Mouse (Mus musculus) limb, embryonic 14.5 days (tissue): ENCODE results near the gene Peg10. TPM values are rescaled to one million over a fixed set of nuclear protein-coding genes. Genes with fewer than 3 reads are reported as not detected.

Source experiments
- ATAC-seq: fragments of 200-750 bp; cut with Nextera tagmentation; 2 replicates; pipeline ENCODE4 v1.8.0; 2017; ENCODE audit warnings: low read depth, moderate number of reproducible peaks, moderate TSS enrichment; ENCODE audit not compliant: low FRiP score
- DNase-seq: peaks from one replicate; pipeline ENCODE4 v3.0.0-alpha.2; 2015; ENCODE audit warnings: low spot score
- H3K27ac ChIP-seq: fragments of 300-500 bp; sonication (generic); replicated peaks from 2 replicates; pipeline ENCODE4 v1.5.1; 2014; ENCODE audit warnings: low read depth, mild to moderate bottlenecking, low read length, moderate library complexity, mixed read lengths
- H3K27me3 ChIP-seq: fragments of 300-500 bp; sonication (generic); 2 replicates; pipeline ENCODE4 v1.6.1; 2014; ENCODE audit warnings: low read length, mixed read lengths; ENCODE audit not compliant: control insufficient read depth, insufficient read depth
- H3K36me3 ChIP-seq: fragments of 300-500 bp; sonication (generic); 2 replicates; pipeline ENCODE4 v1.6.1; 2014; ENCODE audit warnings: mild to moderate bottlenecking, low read length, moderate library complexity, mixed read lengths; ENCODE audit not compliant: control insufficient read depth, insufficient read depth
- H3K4me1 ChIP-seq: fragments of 300-500 bp; sonication (generic); 2 replicates; pipeline ENCODE4 v1.6.1; 2014; ENCODE audit warnings: antibody characterized with exemption, low read length, mixed read lengths; ENCODE audit not compliant: control insufficient read depth, insufficient read depth
- H3K4me2 ChIP-seq: fragments of 300-500 bp; sonication (generic); replicated peaks from 2 replicates; pipeline ENCODE4 v1.6.1; 2014; ENCODE audit warnings: low read depth, mild to moderate bottlenecking, low read length, moderate library complexity; ENCODE audit not compliant: severe bottlenecking
- H3K4me3 ChIP-seq: fragments of 300-500 bp; sonication (generic); replicated peaks from 2 replicates; pipeline ENCODE4 v1.5.1; 2014; ENCODE audit warnings: low read length
- H3K9ac ChIP-seq: fragments of 300-500 bp; sonication (generic); 2 replicates; pipeline ENCODE4 v1.6.1; 2014; ENCODE audit warnings: mild to moderate bottlenecking, low read depth, low read length, moderate library complexity; ENCODE audit not compliant: severe bottlenecking
- H3K9me3 ChIP-seq: fragments of 300-500 bp; sonication (generic); 2 replicates; pipeline ENCODE4 v1.6.1; 2016; ENCODE audit warnings: low read length; ENCODE audit not compliant: control insufficient read depth
- POLR2A ChIP-seq: fragments of 200-500 bp; IDR thresholded peaks from 2 replicates; pipeline ENCODE4 v1.8.0; 2012; ENCODE audit warnings: inconsistent platforms, mild to moderate bottlenecking, moderate library complexity, borderline replicate concordance; ENCODE audit not compliant: insufficient read depth, insufficient read length; ENCODE audit errors: extremely low read depth
- WGBS: fragments of 180-500 bp; shearing (Covaris S2); extraction: QIAGEN DNeasy Blood & Tissue Kit; methylation state at CpG from one replicate; pipeline ENCODE4 v1.1.7; 2014; 5-methylcytosine and 5-hydroxymethylcytosine counted together
- polyA plus RNA-seq, 2 experiments: library from polyadenylated mRNA; depleted of rRNA in 1 of 2; stranded (reverse) in 1 of 2; unstranded in 1 of 2; fragments of >200 nt; fragmentation: Nextera tagmentation in 1 of 2; extraction: Ambion mirVana in 1 of 2; gene quantifications; 2 replicates each; pipeline versions ENCODE4 v1.2.1 to v1.2.3; 2012 to 2014

Gene Peg10
- polyA plus RNA-seq, 2 experiments, result 13.8 to 138 TPM

DNA sequence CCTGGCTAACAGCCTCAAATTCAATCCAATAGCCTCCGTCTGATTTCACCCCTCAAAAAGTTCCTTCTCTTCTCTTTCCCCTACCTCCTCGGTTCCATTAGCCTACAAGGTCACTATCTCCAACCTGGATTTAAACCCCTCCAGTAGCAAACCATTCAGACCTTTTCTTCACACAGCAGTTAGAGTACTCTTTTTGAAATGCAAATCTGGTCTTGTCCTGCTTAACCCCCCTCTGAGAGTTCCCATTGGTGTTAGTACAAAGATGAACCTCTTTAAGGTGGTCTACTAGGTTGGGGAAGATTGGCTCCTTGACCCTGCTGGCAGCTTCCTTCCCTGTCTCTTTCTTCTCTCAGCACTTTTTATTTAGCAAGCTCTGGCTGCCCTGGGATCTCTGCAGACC, 8.4 kb upstream of the Peg10 start:
- peaks cover 21% of the 10 kb centered on the region for H3K4me1 ChIP-seq
- no peak overlapping the region for H3K4me2 ChIP-seq
- no peaks in the 10 kb centered on the region for H3K27me3 ChIP-seq
- H3K4me3 ChIP-seq, result no peak overlapping the region
- no peaks in the 10 kb centered on the region for H3K36me3 ChIP-seq
- no peak overlapping the region for H3K9ac ChIP-seq
- 28% methylated on average over 2 of the region's 2 CpGs for WGBS
- ATAC-seq (no peak), DNase-seq (no peak)
- no peaks in the 10 kb centered on the region for H3K9me3 ChIP-seq
- no peak overlapping the region for H3K27ac ChIP-seq
- no peak for TF ChIP-seq POLR2A

DNA sequence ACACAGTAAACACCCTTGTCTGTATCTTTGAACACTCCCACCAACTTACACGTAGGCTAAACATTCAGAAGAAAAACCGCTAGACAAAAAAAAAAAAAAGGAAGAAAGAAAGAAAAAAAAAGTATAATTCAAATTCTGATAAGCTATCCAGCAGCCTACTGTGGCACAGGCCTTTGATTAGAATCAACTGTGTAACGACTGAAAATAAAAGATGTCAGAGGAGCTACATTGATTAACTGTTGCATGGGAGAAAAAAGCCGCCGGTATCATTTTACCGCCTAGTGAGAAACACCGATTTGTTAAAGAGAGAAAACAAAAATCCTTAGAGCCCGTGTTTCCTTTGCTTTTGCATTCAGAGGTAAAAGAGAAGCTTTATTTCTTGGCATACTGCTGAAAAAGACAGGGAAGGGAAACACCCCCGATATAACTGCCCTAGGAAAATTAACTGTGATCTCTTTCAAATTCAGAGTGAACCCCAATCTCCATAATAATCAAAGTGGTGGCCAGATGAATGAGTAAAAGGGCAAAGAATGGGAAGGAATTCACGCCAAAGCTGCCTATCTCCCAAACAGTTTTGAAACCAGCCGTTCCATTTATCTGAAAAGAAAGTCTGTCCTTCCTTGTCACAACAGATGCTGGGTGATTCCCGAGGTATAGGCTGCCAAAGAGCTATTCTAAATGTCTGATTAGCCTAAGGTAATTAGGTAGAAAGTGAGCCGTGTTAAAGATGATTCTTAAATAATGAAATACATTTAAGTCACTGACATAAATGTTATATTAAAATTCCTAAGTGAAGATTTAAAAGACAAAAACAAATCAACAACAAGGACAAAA, 7.4 kb upstream of the Peg10 start:
- DNase-seq (no peak), ATAC-seq (no peak)
- 26% methylated on average over 13 of the region's 13 CpGs for WGBS

DNA sequence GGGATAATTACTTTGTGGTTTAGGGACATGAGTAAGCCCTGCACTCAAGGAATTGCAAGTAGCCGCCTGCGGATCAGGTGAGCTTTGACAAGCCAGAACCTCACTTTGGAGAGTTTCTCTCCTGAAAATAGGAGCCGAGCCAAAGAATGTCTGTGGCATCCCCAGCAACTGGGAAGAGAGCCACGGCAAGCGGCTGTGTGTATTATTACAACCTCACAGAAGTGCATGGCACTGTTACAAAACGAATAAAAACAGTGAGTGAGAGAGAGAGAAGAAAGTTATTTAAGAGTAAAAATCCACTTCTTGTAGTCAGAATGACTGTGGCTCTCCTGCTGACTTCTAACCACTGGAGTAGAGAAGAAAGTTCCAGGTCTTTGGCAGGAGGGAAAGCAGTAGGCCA, 6.6 kb upstream of the Peg10 start:
- H3K4me1 ChIP-seq, result peaks cover 21% of the 10 kb centered on the region
- no peak for TF ChIP-seq POLR2A
- H3K27ac ChIP-seq, result peak overlapping the region; percentile 64
- H3K9me3 ChIP-seq, result no peaks in the 10 kb centered on the region
- no peak overlapping the region for H3K9ac ChIP-seq
- ATAC-seq (peak; percentile 81), DNase-seq (peak; percentile 88)
- no peak overlapping the region for H3K4me2 ChIP-seq
- H3K27me3 ChIP-seq, result no peaks in the 10 kb centered on the region
- H3K4me3 ChIP-seq, result no peak overlapping the region
- H3K36me3 ChIP-seq, result no peaks in the 10 kb centered on the region
- WGBS, result 9% methylated on average over 6 of the region's 6 CpGs

More for the DNA sequence above, 7.4 kb upstream of the Peg10 start:
- no peak overlapping the region for H3K4me3 ChIP-seq
- no peaks in the 10 kb centered on the region for H3K9me3 ChIP-seq
- H3K4me2 ChIP-seq, result no peak overlapping the region; the same call in 1 of the 2 replicates
- no peak for TF ChIP-seq POLR2A
- no peaks in the 10 kb centered on the region for H3K27me3 ChIP-seq
- no peak overlapping the region for H3K9ac ChIP-seq
- peaks cover 21% of the 10 kb centered on the region for H3K4me1 ChIP-seq
- no peaks in the 10 kb centered on the region for H3K36me3 ChIP-seq
- no peak overlapping the region for H3K27ac ChIP-seq

DNA sequence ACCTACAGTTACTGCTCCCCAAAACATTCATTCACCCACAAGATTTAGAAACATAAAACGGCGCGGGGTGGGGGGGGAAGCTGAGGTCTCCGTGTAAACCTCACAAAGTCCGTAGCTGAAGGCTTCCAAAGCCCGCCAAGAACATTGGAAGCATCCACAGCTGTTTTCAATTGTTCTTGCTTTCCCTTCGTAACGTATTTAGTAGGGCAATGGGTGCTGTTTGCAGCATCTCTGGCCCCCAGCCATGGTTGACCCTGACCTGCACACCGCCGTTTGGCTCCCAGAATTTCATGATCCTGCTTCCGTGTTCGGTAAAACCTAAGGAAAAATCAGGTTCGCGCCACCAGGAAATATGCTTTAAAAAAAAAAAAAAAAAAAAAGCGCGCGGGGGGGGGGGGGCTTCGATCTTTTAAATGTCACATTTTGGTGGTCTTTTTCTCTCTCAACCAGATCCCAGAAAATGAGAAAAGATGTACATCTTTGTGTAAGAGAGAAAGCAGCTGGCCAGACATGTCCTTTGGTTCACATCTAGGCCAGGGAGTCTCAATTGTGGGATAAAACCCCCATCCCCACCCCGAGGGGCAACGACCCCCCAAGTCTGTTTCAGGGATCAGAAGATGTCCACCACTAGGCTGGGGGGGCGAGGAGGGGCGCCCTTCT, 940 bp upstream of the Peg10 start:
- no peaks in the 10 kb centered on the region for H3K36me3 ChIP-seq
- WGBS, result 47% methylated on average over 22 of the region's 22 CpGs
- DNase-seq (peak; percentile 72), ATAC-seq (no peak)
- peak overlapping the region; percentile 72 for H3K9ac ChIP-seq
- peak overlapping the region; percentile 77 for H3K27ac ChIP-seq
- no peaks in the 10 kb centered on the region for H3K27me3 ChIP-seq
- peak overlapping the region; percentile 49 for H3K4me3 ChIP-seq
- peaks cover 5% of the 10 kb centered on the region for H3K4me1 ChIP-seq
- peak overlapping the region; percentile 61 for H3K4me2 ChIP-seq
- TF ChIP-seq POLR2A, result no peak
- H3K9me3 ChIP-seq, result peaks cover 28% of the 10 kb centered on the region; the same call in 1 of the 2 replicates

DNA sequence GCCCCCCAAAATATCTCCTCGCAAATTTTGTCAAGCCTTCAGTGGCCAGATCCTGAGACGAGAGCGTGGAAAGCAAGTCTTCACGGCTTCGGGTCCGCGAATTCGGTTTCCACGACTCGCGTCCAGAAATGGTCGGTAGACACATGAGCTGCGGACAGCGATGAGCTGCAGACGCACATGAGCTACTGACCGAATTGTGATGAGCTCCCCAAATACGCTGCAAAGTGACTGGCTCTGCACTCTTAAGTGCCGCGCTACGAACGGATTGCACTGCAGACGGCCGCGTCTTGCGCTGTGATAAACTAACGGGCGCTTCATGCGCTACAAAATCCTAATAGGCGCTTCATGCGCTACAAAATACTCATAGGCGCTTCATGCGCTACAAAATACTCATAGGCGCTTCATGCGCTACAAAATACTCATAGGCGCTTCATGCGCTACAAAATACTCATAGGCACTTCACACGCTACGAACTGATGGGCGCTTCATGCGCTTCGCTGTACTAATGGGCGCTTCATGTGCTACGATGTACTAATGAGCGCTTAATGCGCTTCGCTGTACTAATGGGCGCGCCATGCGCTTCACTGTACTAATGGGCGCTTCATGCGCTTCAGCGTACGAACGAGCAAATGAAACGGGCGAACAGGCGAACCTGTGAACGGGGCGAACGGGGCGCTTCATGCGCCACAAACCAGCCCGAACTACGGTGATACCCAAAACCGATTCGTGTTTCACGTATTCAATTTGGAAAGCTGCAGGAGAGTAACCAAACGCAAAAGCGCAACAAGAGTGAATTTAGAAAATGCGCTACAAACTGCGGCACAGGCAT, 785 bp downstream of the Peg10 start:
- H3K4me3 ChIP-seq, result peak overlapping the region; percentile 49
- H3K27me3 ChIP-seq, result no peaks in the 10 kb centered on the region
- ATAC-seq (no peak), DNase-seq (peak; percentile 70)
- H3K4me2 ChIP-seq, result peak overlapping the region; percentile 48
- H3K9ac ChIP-seq, result peak overlapping the region; percentile 41
- 68% methylated on average over 71 of the region's 71 CpGs for WGBS
- no peaks in the 10 kb centered on the region for H3K4me1 ChIP-seq
- peaks cover 28% of the 10 kb centered on the region; the same call in 1 of the 2 replicates for H3K9me3 ChIP-seq
- H3K27ac ChIP-seq, result peak overlapping the region; percentile 56
- TF ChIP-seq POLR2A, result no peak
- H3K36me3 ChIP-seq, result no peaks in the 10 kb centered on the region
